Mouse (Mus musculus): ENCODE data around the gene Faf1. TPM values are rescaled to one million over a fixed set of nuclear protein-coding genes. Genes with fewer than 3 reads are reported as not detected.
"Not testable (repeated sequence)": the region's sequence is repeated elsewhere in the genome, so short reads cannot be mapped to it uniquely, and the experiment has no call there.

The Faf1 gene
- polyA plus RNA-seq, 1 experiment from 2014 or later: 33.9 TPM

DNA sequence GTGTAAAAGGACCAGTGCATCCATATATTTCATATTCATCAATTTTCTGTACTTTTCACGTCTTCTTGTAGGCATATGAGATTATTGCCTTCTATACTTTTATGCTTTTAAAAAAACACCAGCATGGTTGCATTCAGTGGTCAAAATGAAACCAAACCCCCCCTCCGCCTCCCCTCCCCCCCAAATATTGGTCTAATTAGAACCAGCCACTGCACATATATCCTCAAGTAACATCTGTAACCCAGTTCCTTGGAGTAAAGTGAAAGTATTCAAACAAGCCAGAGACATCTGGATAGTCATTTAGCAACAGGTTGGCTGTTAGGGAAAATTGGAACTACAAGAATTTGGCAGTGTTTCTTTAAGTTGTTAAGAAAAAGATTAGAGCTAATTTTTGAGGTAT lies 8.9 kb upstream of the Faf1 start:
- ATAC-seq (ENCODE audit: insufficient number of reproducible peaks, low FRiP score, low TSS enrichment, low read depth): no peak

DNA sequence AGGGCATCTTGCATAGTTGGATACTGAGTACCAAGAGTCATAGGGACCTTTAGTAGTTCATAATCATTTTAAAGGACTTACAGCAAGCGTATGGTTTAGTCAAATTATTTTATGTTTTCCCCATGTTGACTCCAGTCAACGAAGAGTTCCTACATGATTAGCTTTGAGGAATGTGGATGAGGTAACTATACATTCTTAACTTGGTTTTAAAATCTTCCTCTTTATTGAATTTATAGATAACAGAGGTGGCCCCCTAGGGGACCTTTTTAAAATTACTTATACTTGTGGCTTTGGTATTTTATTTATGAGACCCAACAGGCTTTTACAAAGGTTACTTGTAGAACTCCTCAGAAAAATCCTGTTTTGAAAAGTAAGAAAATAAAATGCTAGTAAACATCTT lies 6.2 kb upstream of the Faf1 start:
- no peak for DNase-seq (ENCODE audit: low spot score)
- H3K9me3 ChIP-seq (ENCODE audit: control insufficient read depth, low read length): no peaks in the 10 kb centered on the region
- H3K9ac ChIP-seq (ENCODE audit: low read length): no peak overlapping the region
- ATAC-seq (ENCODE audit: insufficient number of reproducible peaks, low FRiP score, low TSS enrichment, low read depth): no peak
- WGBS: 77% methylated on average over 2 of the region's 2 CpGs
- no peak overlapping the region for H3K4me3 ChIP-seq (ENCODE audit: low read depth, low read length)
- no peaks in the 10 kb centered on the region for H3K4me1 ChIP-seq (ENCODE audit: control insufficient read depth, insufficient read depth, low read length)
- no peak overlapping the region for H3K27ac ChIP-seq (replicated peaks; ENCODE audit: low read depth, low read length)
- H3K36me3 ChIP-seq (ENCODE audit: control insufficient read depth, insufficient read depth, low read length): no peaks in the 10 kb centered on the region
- no peak overlapping the region for H3K4me2 ChIP-seq (ENCODE audit: low read depth, severe bottlenecking)
- peaks cover 7% of the 10 kb centered on the region for H3K27me3 ChIP-seq (ENCODE audit: control insufficient read depth, insufficient read depth, low read length)

More for the DNA sequence above, 8.9 kb upstream of the Faf1 start:
- Histone ChIP-seq H3K4me2 (ENCODE audit: low read depth, severe bottlenecking) (peak overlapping the region; percentile 96), H3K27ac (replicated peaks; ENCODE audit: low read depth, low read length) (no peak overlapping the region), H3K36me3 (ENCODE audit: control insufficient read depth, insufficient read depth, low read length) (no peaks in the 10 kb centered on the region), H3K4me1 (ENCODE audit: control insufficient read depth, insufficient read depth, low read length) (no peaks in the 10 kb centered on the region), H3K9me3 (ENCODE audit: control insufficient read depth, low read length) (no peaks in the 10 kb centered on the region), H3K9ac (ENCODE audit: low read length) (no peak overlapping the region), H3K4me3 (ENCODE audit: low read depth, low read length) (no peak overlapping the region), H3K27me3 (ENCODE audit: control insufficient read depth, insufficient read depth, low read length) (peaks cover 19% of the 10 kb centered on the region)
- WGBS: 32% methylated on average over 2 of the region's 2 CpGs
- DNase-seq (ENCODE audit: low spot score): no peak

GRCm38 (mm10) chr4:109671941-109672340 lies 4.4 kb upstream of the Faf1 start:
- ATAC-seq (ENCODE audit: insufficient number of reproducible peaks, low FRiP score, low TSS enrichment, low read depth) (no peak), DNase-seq (ENCODE audit: low spot score) (no peak)
- Histone ChIP-seq H3K36me3 (ENCODE audit: control insufficient read depth, insufficient read depth, low read length) (no peaks in the 10 kb centered on the region), H3K4me2 (ENCODE audit: low read depth, severe bottlenecking) (no peak overlapping the region), H3K9ac (ENCODE audit: low read length) (no peak overlapping the region), H3K4me1 (ENCODE audit: control insufficient read depth, insufficient read depth, low read length) (no peaks in the 10 kb centered on the region), H3K9me3 (ENCODE audit: control insufficient read depth, low read length) (no peaks in the 10 kb centered on the region), H3K27me3 (ENCODE audit: control insufficient read depth, insufficient read depth, low read length) (no peaks in the 10 kb centered on the region), H3K4me3 (ENCODE audit: low read depth, low read length) (no peak overlapping the region), H3K27ac (replicated peaks; ENCODE audit: low read depth, low read length) (no peak overlapping the region)
- 76% methylated on average over 1 of the region's 1 CpGs for WGBS

DNA sequence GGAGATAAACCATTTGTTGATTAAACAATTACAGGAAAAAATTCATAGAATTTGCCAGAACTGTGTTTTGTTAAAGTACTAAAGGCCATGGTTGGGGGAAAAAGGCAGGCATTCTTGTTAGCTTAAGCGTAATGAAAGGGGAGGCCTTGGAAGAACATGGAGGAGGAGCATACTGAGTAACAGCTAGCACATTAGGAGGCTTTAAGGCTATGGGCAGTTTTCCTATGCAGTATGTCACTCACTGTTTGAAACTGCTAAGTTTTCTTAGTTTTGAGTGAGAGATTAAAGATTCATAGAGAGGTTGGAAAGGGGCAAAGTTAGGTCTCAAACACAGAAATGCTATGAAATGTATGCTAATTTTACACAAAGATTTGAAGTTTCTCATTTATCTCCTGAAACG lies 2.3 kb upstream of the Faf1 start:
- Histone ChIP-seq H3K4me1 (ENCODE audit: control insufficient read depth, insufficient read depth, low read length) (no peaks in the 10 kb centered on the region), H3K9ac (ENCODE audit: low read length) (no peak overlapping the region), H3K36me3 (ENCODE audit: control insufficient read depth, insufficient read depth, low read length) (no peaks in the 10 kb centered on the region), H3K27ac (replicated peaks; ENCODE audit: low read depth, low read length) (no peak overlapping the region), H3K4me3 (ENCODE audit: low read depth, low read length) (no peak overlapping the region), H3K9me3 (ENCODE audit: control insufficient read depth, low read length) (no peaks in the 10 kb centered on the region), H3K4me2 (ENCODE audit: low read depth, severe bottlenecking) (no peak overlapping the region), H3K27me3 (ENCODE audit: control insufficient read depth, insufficient read depth, low read length) (no peaks in the 10 kb centered on the region)
- no peak for ATAC-seq (ENCODE audit: insufficient number of reproducible peaks, low FRiP score, low TSS enrichment, low read depth)
- WGBS: 85% methylated on average over 2 of the region's 2 CpGs
- no peak for DNase-seq (ENCODE audit: low spot score)

DNA sequence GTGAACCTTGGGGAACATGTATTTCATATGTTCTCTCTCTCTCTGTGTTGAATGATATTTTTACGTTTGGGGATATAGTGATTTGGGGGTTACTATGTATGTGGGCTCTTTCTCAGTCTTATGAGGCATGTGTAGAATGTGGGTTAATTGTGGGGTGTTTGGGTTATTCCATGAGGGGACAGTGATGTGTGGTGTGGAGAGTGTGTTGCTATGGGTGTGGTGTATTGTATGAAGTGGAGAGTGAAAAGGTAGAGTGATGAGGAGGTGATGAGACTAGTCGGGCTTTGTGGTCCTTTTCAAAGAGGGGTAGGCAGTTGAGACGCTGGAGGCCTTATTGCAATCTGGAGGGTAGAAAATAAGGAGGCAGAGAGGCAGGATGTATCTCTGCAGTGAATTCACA lies 833 bp downstream of the Faf1 start:
- no peaks in the 10 kb centered on the region for H3K9me3 ChIP-seq (ENCODE audit: control insufficient read depth, low read length)
- no peaks in the 10 kb centered on the region for H3K4me1 ChIP-seq (ENCODE audit: control insufficient read depth, insufficient read depth, low read length)
- H3K4me3 ChIP-seq (ENCODE audit: low read depth, low read length): peak overlapping the region; percentile 81
- H3K27ac ChIP-seq (replicated peaks; ENCODE audit: low read depth, low read length): peak overlapping the region; percentile 87; the same call in 1 of the 2 replicates
- no peak for DNase-seq (ENCODE audit: low spot score)
- WGBS: 0% methylated on average over 3 of the region's 3 CpGs
- no peaks in the 10 kb centered on the region for H3K27me3 ChIP-seq (ENCODE audit: control insufficient read depth, insufficient read depth, low read length)
- no peaks in the 10 kb centered on the region for H3K36me3 ChIP-seq (ENCODE audit: control insufficient read depth, insufficient read depth, low read length)
- H3K4me2 ChIP-seq (ENCODE audit: low read depth, severe bottlenecking): peak overlapping the region; percentile 50
- H3K9ac ChIP-seq (ENCODE audit: low read length): peak overlapping the region; percentile 78
- ATAC-seq (ENCODE audit: insufficient number of reproducible peaks, low FRiP score, low TSS enrichment, low read depth): no peak

GRCm38 (mm10) chr4:109683561-109683960 lies 7.2 kb downstream of the Faf1 start:
- ATAC-seq (ENCODE audit: insufficient number of reproducible peaks, low FRiP score, low TSS enrichment, low read depth): no peak
- Histone ChIP-seq H3K27me3 (ENCODE audit: control insufficient read depth, insufficient read depth, low read length) (no peaks in the 10 kb centered on the region), H3K9me3 (ENCODE audit: control insufficient read depth, low read length) (no peaks in the 10 kb centered on the region), H3K27ac (replicated peaks; ENCODE audit: low read depth, low read length) (no peak overlapping the region), H3K4me2 (ENCODE audit: low read depth, severe bottlenecking) (no peak overlapping the region), H3K9ac (ENCODE audit: low read length) (no peak overlapping the region), H3K4me1 (ENCODE audit: control insufficient read depth, insufficient read depth, low read length) (no peaks in the 10 kb centered on the region), H3K4me3 (ENCODE audit: low read depth, low read length) (no peak overlapping the region), H3K36me3 (ENCODE audit: control insufficient read depth, insufficient read depth, low read length) (no peaks in the 10 kb centered on the region)
- WGBS: 76% methylated on average over 2 of the region's 2 CpGs
- no peak for DNase-seq (ENCODE audit: low spot score)

- no peak for ATAC-seq (ENCODE audit: insufficient number of reproducible peaks, low FRiP score, low TSS enrichment, low read depth)
Measured at GRCm38 (mm10) chr4:109692674-109693073, 16.3 kb downstream of the Faf1 start.

GRCm38 (mm10) chr4:109700727-109701126 lies 24.3 kb downstream of the Faf1 start:
- not testable (repeated sequence) for H3K27me3 ChIP-seq (ENCODE audit: control insufficient read depth, insufficient read depth, low read length); H3K4me1 ChIP-seq (ENCODE audit: control insufficient read depth, insufficient read depth, low read length); H3K27ac ChIP-seq (replicated peaks; ENCODE audit: low read depth, low read length); H3K9me3 ChIP-seq (ENCODE audit: control insufficient read depth, low read length); H3K4me3 ChIP-seq (ENCODE audit: low read depth, low read length); DNase-seq (ENCODE audit: low spot score); H3K4me2 ChIP-seq (ENCODE audit: low read depth, severe bottlenecking); H3K9ac ChIP-seq (ENCODE audit: low read length); ATAC-seq (ENCODE audit: insufficient number of reproducible peaks, low FRiP score, low TSS enrichment, low read depth); H3K36me3 ChIP-seq (ENCODE audit: control insufficient read depth, insufficient read depth, low read length)
- WGBS: 100% methylated on average over 3 of the region's 3 CpGs

More at GRCm38 (mm10) chr4:109692674-109693073, 16.3 kb downstream of the Faf1 start:
- H3K27me3 ChIP-seq (ENCODE audit: control insufficient read depth, insufficient read depth, low read length): no peaks in the 10 kb centered on the region
- H3K27ac ChIP-seq (replicated peaks; ENCODE audit: low read depth, low read length): no peak overlapping the region
- DNase-seq (ENCODE audit: low spot score): no peak
- no peaks in the 10 kb centered on the region; the same call in 1 of the 2 replicates for H3K9me3 ChIP-seq (ENCODE audit: control insufficient read depth, low read length)
- no peaks in the 10 kb centered on the region for H3K36me3 ChIP-seq (ENCODE audit: control insufficient read depth, insufficient read depth, low read length)
- no peaks in the 10 kb centered on the region for H3K4me1 ChIP-seq (ENCODE audit: control insufficient read depth, insufficient read depth, low read length)
- H3K9ac ChIP-seq (ENCODE audit: low read length): no peak overlapping the region
- no peak overlapping the region for H3K4me3 ChIP-seq (ENCODE audit: low read depth, low read length)
- H3K4me2 ChIP-seq (ENCODE audit: low read depth, severe bottlenecking): no peak overlapping the region

- DNase-seq (ENCODE audit: low spot score) (no peak), ATAC-seq (ENCODE audit: insufficient number of reproducible peaks, low FRiP score, low TSS enrichment, low read depth) (no peak)
Measured at GRCm38 (mm10) chr4:109703568-109703967, 27.2 kb downstream of the Faf1 start.

More at GRCm38 (mm10) chr4:109703568-109703967, 27.2 kb downstream of the Faf1 start:
- H3K36me3 ChIP-seq (ENCODE audit: control insufficient read depth, insufficient read depth, low read length): no peaks in the 10 kb centered on the region
- H3K9ac ChIP-seq (ENCODE audit: low read length): no peak overlapping the region
- no peaks in the 10 kb centered on the region for H3K9me3 ChIP-seq (ENCODE audit: control insufficient read depth, low read length)
- no peaks in the 10 kb centered on the region for H3K27me3 ChIP-seq (ENCODE audit: control insufficient read depth, insufficient read depth, low read length)
- H3K4me2 ChIP-seq (ENCODE audit: low read depth, severe bottlenecking): no peak overlapping the region
- H3K27ac ChIP-seq (replicated peaks; ENCODE audit: low read depth, low read length): no peak overlapping the region
- H3K4me3 ChIP-seq (ENCODE audit: low read depth, low read length): no peak overlapping the region
- H3K4me1 ChIP-seq (ENCODE audit: control insufficient read depth, insufficient read depth, low read length): no peaks in the 10 kb centered on the region
